Mouse (Mus musculus) heart, adult 2 months (tissue): ENCODE measurements around the gene Nudt1.

Experiments used
- CTCF ChIP-seq: fragments of 200-600 bp; IDR thresholded peaks from 2 replicates; pipeline ENCODE4 v1.8.1; 2022; ENCODE audit warnings: antibody characterized with exemption, mild to moderate bottlenecking, moderate library complexity
- EP300 ChIP-seq: fragments of 200-500 bp; IDR thresholded peaks from 2 replicates; pipeline ENCODE4 v1.6.1; 2011; ENCODE audit warnings: low read depth, low read length, control low read depth; ENCODE audit not compliant: insufficient read depth
- POLR2A ChIP-seq: fragments of 200-500 bp; IDR thresholded peaks from 2 replicates; pipeline ENCODE4 v1.6.1; 2011; ENCODE audit warnings: mild to moderate bottlenecking, low read depth, low read length, control low read depth; ENCODE audit not compliant: insufficient read depth

DNA sequence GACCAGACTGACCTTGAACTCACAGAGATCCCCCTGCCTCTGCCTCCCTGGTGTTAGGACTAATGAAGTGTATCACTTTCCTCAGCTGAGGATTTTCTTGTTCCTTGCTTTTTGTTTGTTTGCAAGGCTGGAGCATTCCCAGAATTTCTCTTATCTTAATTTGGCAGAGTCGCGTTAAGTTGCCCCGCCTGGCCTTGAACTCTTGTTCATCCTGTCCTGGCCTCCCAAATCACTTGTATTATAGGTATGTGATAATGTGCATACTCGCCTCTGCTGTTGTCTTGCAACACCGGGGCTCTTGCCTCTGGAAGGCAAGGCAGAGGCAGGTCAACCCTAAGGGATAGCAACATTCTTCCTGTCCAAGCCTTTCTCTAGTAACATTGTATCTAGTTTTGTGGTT is 2.6 kb downstream of the Nudt1 start:
- no peak for TF ChIP-seq CTCF
- TF ChIP-seq EP300: no peak
- TF ChIP-seq POLR2A: no peak
